Mouse (Mus musculus) spleen, embryonic (tissue): ENCODE results near the gene Cdv3.

Source experiments
- CTCF ChIA-PET: fragments of 350-600 bp; sonication (Branson Sonifier 250); formaldehyde crosslinking; loops from one replicate; lab custom pipeline; 2022; lab: Charles Lee

The Cdv3 gene

DNA sequence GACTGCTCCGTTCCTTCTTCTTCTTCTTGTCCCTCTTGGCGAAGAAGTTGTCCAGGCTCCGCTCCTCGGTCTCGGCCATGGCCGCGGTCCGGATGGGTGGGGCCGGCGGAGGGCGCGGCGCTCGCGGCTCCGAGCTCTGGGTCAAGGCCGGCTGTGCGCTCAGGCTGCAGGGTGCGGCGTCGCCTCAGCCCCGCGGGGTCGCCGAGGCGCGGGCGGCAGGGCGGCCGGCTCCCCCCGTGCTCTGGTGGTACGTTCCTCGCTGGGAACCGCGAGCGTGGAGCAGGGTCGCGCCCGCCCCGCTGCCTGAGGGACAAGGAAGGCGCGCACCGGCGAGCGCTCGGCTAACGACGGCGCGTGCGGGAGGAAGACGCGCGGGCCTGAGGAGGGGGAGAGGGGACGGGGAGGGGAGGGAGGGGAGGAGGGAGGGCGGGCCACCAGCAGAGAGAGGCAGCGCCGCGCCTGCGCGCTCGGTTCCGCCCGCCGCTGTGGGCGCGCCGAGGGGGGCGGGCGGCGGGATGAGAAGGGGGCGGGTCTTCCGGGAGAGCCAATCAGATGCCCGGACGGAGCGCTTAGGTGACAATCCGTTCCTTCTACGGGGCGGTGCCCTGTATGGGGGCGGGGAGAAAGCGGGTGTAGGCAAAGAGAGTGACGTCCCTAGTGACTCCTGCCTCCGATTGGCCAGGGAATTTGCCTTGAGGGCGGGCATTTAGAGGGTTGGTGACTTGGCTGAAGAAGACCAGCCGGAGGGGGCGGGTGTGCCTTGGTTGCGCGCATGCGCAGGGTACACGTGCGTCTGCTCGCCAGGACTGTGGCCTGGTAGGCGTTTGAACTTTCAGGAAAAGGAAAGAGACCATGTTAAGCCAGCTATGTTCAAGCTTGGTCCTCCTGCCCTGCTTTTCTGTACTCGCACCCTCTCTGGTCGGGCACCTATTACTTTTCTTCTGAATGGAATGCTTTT lies at the start of gene Cdv3:
TSS of gene Cdv3 (minus strand) at position 551 of the 958 bp plus-strand sequence.
- CTCF ChIA-PET = interaction anchor here (0.6 to 1.3 kb wide), 3 partner anchors 60 to 92 kb away, joined by 3 to 11 read pairs (median 4); no protein-coding TSS in a partner anchor

DNA sequence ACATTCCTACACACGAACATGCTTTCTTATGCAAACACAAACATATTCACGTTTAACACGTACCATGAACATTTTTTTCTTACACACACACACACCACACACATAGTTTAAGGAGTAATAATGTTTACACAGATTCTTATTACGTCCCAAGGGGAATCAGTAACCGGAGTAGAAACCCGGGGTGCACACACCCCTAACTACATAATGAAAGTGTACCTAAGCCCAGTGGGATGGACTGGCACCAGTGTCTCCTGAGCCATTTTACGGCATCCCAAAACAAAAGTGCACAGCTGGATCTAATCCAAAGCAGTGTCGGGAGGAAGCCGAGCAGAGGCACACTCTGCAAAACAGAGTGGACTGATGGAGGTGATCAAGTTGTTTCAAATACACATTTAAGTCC lies 47.8 kb upstream of the Cdv3 start:
- CTCF ChIA-PET = no interaction called here

DNA sequence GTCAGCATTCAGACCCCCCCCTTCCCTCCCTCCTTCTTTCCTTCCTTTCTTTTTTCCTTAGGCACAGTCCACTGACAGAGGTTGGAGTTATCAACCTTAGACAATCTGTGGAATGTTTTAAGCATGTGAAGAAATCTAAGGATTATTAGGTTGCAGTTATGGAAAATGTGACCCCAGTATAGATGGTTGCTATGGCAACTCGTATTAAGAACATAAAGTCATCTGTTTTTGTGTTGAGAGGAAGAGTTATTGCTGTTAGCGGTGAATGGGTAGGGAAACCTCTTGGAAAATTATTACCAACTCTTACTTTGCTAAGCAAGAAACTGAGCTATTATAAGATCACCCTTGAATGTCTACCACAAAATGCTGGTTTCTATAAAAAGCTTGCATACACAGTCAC lies 43.5 kb upstream of the Cdv3 start:
- CTCF ChIA-PET = no interaction called here

DNA sequence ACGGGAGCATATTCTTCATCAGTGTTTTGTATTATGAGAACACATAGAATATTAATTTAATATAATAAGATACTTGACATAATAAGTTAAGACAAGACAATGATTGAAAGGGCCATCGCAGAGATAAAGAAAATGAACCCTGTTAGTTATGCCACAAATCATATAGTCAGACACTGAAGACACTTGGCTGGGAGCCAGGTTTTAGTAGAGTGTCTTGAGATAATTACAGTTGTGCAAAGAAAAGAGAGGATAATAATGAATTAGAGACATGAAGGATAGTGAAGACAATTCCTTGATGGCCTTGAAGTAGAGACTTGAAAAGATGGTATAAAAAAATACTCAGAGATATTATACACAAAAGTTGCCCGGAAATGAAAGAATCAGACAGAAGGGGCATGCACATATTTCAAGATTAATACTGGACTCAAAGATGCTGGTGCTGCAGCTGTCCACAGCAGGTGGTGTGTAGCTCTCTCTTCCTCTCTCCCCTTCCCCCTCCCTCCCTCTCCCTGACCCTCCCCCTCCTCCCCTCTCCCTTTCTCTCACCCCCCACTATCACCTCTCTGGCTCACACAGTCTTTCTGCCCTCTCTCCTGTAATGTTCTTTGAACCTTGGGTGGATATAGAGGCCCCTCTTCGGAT lies 42.6 kb upstream of the Cdv3 start:
- CTCF ChIA-PET = no interaction called here

DNA sequence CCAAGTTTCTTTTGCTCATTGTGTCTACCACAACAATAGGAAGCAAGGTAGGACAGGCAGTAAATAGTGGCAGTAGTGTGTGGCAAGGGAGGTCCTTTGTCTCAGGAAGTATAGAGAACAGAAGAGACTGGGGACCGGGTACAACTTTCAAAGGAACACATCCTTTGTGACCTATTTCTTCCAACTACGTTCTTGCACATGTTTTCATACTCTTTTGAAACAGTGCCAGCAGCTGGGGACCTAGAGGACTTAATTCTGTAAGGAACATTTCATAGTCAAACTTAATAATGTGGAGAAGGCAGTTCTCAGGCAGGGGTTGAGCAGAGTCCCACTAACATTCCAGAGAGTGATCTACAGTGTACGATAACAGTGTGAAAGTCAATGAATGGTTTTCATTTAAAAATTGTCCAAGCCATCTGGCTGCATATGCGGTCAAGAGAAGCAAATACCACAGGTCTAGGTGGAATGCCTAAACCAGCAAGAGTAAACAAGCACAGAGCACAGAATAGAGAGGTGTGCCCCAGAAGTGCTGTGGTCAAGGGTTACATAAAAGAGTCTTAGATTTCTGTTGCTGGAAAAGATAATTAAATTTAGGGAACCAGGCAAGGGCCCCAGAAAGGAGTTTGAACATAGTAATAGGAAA lies 37.8 kb upstream of the Cdv3 start:
- CTCF ChIA-PET = interaction anchor here (1.0 kb wide), 1 partner anchor 28 kb away, joined by 3 read pairs; no protein-coding TSS in a partner anchor

DNA sequence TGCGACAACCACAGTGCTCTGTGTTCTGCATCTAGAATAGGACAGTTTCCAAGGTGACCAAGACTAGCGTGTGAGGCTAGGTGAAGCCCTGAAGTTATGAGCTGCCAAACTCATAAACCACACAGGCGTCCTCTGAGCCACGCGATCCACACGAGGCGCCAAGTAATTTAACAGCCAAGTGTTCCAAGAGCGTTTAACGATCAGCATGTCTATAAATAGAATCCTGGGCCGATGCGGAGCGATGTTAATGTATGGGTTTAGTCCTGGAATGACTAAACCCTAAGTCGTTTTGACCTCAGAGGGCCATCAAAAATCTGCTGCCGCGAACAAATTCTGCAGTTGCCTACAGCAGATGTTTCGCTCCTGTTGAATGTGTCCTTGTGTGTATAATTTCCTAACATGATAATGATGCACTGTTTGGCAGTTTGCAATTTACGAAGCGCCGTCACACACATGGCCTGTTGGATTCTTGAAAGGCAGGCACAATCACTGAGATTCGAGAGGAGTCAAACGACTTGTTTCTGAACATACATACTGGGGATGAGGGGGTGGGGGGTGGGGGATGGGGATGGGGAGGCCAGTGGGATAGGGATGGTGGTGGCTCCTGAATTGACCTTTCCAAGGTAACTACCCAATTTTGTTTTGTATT lies 33.0 kb upstream of the Cdv3 start:
- CTCF ChIA-PET = no interaction called here

DNA sequence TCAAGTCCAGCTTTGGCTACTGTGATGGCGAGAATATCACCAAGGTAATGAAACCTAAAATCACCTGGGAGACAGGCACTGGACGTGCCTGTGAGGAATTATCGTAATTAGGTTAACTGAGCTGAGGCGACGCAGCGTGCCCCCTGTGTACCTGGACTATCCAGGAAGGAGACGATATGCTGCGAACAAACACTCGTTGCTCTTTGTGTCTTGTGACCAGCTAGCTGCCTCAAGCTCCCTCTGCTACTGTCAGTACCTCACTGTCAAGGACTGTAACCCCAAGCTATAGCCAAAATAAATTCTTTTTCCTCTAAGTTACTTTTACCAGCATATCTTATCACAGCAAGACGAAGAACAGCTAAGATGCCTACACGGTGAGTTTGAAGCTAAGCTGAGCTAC lies 27.6 kb upstream of the Cdv3 start:
- CTCF ChIA-PET = interaction anchor here (0.5 kb wide), 1 partner anchor 16 kb away, joined by 3 read pairs; no protein-coding TSS in a partner anchor

DNA sequence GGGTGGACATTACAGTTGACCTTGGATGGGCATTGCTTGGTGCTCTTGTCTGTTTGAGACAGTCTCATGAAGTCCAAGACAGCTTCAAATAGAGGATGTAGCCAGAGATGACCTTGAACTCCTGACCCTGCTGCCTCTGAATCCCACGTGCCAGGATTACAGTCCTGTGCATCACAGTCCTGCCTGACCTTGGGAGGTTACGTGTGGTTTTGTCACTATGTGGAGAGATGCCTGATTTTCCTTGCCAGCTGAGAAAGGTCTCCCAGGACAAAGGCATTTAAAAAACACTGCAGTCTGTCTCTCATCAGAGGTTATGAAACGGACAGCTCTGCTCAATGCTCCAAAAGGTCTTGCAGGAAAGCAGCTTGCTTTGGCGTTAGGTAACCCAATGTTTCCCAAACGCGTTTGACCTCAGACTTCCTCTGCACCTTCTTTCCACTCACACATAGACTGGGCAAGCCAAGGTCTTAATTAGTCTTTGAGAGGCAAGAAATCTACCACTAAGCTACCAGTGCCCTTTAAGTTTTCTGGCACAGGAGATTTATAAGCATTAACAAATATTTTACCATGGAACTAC lies 26.2 kb upstream of the Cdv3 start:
- CTCF ChIA-PET = no interaction called here

DNA sequence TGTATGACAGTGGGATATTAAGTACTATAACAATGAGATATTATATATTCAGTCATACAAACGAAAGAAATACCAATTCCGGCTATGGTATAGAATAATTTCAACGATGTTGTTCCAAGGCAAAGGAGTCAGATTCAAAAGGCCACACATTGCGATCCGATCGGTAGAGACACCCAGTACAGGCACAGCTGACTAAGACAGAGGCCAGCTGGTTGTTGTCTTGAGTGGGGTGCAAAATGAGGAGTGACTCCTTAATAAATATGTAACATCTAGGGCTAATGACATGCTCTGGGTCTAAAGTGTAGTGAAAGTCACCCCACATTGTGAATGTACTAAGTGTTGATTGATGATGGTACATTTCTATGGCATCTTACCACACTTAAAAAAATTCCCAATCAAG lies 23.6 kb upstream of the Cdv3 start:
- CTCF ChIA-PET = no interaction called here

DNA sequence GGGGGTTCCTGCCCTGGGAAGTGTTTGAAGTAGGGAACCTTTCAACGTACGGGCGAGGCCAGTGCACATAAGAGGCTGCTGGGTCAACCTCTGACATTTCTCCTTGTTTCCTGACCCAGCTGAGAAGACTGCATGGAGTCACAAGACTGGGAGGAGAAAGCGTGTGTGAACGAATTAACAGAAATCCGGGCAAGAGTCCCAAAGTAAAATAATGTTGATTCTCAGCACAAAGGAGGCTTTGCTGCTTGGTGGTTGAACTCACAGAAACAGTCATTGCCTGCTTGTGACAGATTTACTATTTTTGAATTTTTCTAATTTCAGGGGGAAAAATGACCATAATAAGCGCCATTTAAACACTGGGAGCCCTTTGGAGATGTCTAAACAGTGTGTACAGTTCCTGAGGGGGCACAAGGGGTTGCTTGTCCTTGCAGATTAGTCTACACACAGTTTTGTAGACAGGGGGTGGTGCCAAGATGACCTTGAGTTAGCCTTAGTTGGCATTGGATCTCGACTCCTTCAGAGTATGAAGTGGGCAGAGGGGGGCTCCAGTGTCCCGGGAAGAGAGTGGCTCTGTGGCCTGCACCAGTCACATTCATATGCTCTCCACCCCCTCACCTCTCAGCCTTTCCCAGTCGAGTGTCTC lies 21.5 kb upstream of the Cdv3 start:
- CTCF ChIA-PET = no interaction called here

DNA sequence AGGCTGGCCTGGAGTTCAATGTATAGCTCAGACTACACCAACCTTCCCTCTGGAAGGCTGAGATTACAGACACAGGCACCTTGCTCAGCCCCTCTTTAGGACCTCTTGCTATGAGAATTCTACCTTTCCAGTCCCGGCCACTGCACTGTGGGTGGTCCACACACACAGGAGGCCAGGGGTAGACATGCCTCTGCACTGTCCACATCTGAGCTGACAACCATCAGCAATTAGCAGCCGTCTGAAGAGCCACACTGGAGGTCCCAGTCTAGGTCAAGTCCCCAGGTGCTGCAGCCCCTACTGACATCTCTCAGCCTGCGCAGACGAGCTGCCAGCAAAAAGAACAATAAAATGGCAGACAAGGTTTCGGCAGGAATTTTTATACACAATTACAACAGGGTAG lies 20.9 kb upstream of the Cdv3 start:
- CTCF ChIA-PET = no interaction called here

DNA sequence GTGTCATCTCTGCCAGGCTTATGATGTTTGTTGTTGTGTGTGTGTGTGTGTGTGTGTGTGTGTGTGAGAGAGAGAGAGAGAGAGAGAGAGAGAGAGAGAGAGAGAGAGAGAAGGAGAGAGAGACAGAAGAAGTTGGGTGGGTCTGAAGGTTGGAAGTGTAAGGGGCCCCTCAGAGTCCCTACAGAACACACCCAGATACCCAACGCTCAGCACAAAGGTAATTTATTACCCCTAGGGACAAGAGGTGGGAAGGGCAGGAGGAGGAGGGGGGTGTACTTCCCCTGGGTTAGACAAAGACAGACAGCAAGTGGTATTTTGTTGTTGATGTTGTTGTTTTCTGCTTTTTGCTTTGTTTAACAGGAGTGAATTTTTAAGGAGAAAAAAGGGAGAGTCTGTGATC lies 20.0 kb upstream of the Cdv3 start:
- CTCF ChIA-PET = no interaction called here

DNA sequence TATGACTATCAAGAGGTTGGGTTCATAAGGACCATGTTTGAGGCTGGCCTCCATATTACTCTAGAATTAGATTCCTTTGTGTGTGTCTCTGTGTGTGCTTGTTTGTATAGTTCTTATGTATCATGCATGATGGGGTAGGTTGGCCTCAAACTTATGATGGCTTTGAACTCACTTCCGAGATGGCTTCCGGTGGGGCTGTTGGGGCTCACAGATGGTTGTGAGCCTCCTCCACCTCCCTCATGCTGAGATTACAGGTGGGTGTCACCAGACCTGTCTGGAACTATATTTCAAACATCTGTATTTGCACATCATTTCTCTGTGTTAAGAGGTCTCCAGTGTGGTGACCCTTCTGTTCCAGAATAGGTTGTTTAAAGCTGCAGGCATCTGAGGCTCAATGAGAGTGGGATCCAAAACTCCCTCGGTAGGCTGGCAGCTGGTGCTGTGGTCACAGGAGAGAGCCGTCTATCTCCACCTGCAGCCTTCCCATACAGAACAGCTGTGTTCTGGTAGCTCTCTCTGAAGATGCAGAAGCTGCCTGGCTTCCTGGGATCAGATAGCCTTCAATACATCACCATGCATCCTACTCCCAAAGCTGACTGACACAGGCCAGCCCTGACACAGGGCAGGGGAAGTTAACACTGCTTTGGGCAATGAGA lies 18.6 kb upstream of the Cdv3 start:
- CTCF ChIA-PET = no interaction called here

DNA sequence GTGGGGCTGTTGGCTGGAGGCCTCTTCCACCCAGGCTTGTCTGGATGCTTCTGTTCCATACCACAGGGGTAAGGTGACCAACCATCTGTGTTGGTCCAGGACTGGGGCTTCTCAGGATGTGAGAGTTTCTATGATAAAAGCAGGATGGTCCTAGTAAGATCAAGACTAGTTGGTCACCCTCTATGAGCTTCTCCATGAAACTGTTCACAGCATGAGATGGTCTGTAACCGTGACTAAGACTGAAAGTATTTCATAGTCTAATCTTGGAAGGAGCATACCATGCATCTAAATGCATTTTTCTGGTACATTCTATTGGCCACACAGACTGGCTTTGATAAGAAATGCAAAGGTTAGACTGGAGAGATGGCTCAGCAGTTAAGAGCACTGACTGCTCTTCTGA lies 17.9 kb upstream of the Cdv3 start:
- CTCF ChIA-PET = interaction anchor here (0.7 kb wide), 1 partner anchor 19 kb away, joined by 3 read pairs; no protein-coding TSS in a partner anchor

DNA sequence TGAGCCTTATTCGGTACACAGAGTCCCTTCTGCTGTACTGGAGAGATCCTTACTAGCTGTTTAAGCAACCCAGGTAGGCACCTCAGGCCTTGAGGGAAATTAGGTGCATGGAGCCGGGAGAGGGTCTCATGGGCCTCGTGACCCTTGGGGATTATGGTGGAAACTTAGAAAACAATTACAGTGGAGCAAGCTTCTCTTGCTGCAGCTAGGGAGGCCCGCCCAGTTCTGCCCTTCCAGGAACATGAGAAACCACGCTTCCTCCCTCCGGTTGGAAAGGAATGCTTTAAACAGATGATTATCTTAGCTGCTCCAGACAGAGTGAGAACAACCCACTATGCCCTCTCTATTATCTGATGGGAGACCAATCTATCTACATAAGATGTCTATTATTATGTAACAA lies 17.3 kb upstream of the Cdv3 start:
- CTCF ChIA-PET = interaction anchor here (0.7 kb wide), 1 partner anchor 19 kb away, joined by 3 read pairs; no protein-coding TSS in a partner anchor

DNA sequence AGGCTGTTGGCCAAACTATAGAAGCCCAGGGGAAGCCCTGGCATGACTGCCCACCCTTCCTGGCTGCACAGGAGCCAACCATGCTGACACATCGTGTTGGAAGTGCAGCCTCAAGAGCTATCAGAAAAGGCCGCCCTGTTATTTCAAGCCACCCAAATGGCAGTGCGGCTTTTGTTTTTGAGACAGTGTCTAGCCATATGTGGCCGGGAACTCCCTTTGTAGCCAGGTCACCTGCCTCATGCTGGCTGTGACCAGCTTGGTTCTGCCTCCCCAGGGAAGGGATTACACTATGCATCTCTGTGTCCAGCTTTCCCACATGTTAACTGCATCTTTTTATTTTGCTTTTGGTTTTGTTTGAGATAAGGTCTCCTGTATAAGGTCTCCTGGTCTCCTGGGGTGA lies 14.9 kb upstream of the Cdv3 start:
- CTCF ChIA-PET = no interaction called here

DNA sequence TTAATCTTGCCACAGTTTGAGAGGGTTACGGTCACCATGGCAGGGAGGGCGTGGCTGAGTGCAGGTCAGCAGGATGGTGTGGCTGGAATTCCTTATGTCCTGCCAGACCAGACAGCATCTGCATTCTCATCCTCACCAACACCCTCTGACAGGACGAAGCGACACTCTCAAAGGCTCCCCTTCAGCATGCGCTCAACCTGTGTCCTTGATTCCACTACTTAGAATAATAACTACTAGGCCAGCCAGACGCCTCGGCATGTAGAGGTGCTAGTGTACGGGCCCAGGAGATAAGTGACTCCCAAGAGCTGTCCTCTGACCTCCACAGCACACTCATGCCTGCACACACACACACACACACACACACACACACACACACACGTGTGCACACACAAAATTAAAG lies 13.6 kb upstream of the Cdv3 start:
- CTCF ChIA-PET = no interaction called here

DNA sequence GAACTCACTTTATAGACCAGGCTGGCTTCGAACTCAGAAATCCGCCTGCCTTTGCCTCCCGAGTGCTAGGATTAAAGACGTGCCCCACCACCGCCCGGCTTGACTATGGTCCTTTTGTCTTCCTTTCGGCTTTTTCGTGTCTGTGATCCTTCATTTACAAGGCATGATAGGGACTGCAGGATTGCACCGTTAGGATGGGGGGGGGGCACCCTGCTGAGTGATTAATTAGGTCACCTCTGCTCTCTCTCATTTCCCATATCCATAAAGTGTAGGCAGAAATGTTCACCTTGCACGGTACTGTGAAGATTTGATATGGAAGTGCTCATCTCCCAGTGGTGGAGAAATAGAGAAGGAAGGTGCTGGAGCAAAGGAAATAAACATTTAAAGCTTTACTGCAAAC lies 13.0 kb upstream of the Cdv3 start:
- CTCF ChIA-PET = no interaction called here

DNA sequence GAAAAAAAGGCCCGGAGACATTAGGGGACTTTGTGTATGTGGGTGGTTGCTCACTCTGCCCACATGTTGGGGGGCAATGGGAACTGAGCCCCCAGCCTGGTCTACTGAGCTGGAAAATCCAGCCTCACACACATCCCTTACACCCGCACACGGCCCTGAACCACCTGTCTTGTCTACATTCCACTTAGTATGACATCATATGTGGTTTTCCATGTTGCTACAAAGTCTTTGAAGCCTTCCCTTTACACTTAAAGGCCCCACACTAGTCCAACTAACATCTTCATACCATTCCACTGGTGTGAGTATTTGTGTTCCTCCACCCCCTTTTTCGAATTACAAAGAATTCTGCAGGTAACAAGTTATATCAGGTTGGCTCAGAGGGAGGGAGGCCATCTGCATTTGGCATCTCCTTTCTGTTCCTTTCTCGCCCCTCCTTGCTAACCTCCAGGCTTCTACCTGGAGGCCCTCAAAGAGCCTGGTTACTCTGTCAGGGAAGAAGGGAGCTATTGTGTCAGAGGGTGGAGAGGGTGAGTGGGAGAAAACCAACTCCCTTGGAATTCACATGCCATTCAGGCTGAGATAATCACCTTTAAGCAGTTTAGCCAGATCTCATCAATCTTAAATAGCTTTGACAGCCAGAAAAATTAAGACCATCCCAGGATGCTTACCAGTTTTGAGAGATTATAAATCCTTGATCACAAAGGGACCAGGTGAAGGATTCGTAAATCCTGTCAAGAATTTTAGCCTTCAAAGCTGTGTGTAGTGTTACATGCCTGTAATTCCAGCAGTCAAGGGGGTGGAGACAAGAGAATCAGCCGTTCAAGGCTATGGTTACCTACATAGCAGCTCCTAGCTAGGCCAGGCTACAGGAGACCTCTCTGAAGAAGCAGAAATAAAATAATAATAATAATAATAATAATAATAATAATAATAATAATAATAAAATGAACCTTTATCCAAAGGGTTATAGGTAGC lies 11.0 kb upstream of the Cdv3 start:
- CTCF ChIA-PET = interaction anchor here (0.6 to 0.7 kb wide), 2 partner anchors 16 to 596 kb away, joined by 3 to 7 read pairs; no protein-coding TSS in a partner anchor
